Mouse (Mus musculus) ES-E14 (cell line): ENCODE data around the gene 5730596B20Rik. TPM values are rescaled to one million over a fixed set of nuclear protein-coding genes. Genes with fewer than 3 reads are reported as not detected.
A peak's percentile ranks its signal among the peaks of the same experiment; 100 is the strongest.

ENCODE experiments used
- DNase-seq: peaks from one replicate; pipeline ENCODE4 v3.0.0-alpha.2; 2013; ENCODE audit warnings: low read depth, low spot score
- H3K27ac ChIP-seq: 2 replicates; pipeline ENCODE4 v1.5.1; 2012; ENCODE audit warnings: low read depth, mild to moderate bottlenecking, low read length, moderate library complexity, mixed read lengths; ENCODE audit not compliant: poor library complexity, insufficient read depth, severe bottlenecking
- H3K36me3 ChIP-seq: 2 replicates; pipeline ENCODE4 v1.6.1; 2012; ENCODE audit warnings: mild to moderate bottlenecking, low read length, moderate library complexity, mixed read lengths; ENCODE audit not compliant: control insufficient read depth, poor library complexity, insufficient read depth, severe bottlenecking
- H3K4me1 ChIP-seq, 2 experiments: fragments of 150-350 bp in 1 of 2; sonication (generic) in 1 of 2; 2 replicates each; pipeline ENCODE4 v1.6.1; 2012; ENCODE audit warnings: low read length in 2 of 2, mild to moderate bottlenecking in 1 of 2, mixed read lengths in 1 of 2; ENCODE audit not compliant: control insufficient read depth in 2 of 2, insufficient read depth in 2 of 2, poor library complexity in 1 of 2
- H3K4me3 ChIP-seq, 2 experiments: fragments of 150-350 bp in 1 of 2; sonication (generic) in 1 of 2; 2 replicates each; pipeline ENCODE4 v1.5.1; 2012; ENCODE audit warnings: low read length in 2 of 2, low read depth in 1 of 2, mild to moderate bottlenecking in 1 of 2, mixed read lengths in 1 of 2; ENCODE audit not compliant: insufficient read depth in 1 of 2, poor library complexity in 1 of 2, severe bottlenecking in 1 of 2
- H3K9ac ChIP-seq: 2 replicates; pipeline ENCODE4 v1.6.1; 2012; ENCODE audit warnings: low read depth, mild to moderate bottlenecking, low read length, mixed read lengths; ENCODE audit not compliant: poor library complexity, insufficient read depth, severe bottlenecking
- H3K9me3 ChIP-seq: fragments of 150-350 bp; sonication (generic); 2 replicates; pipeline ENCODE4 v1.6.1; 2012; ENCODE audit warnings: low read depth, mild to moderate bottlenecking, low read length; ENCODE audit not compliant: control insufficient read depth, insufficient read depth
- CHD2 ChIP-seq: IDR thresholded peaks from 2 replicates; pipeline ENCODE4 v1.6.1; 2014; ENCODE audit warnings: mild to moderate bottlenecking, low read depth, low read length, inconsistent platforms
- HCFC1 ChIP-seq: IDR thresholded peaks from 2 replicates; pipeline ENCODE4 v1.6.1; 2012; ENCODE audit warnings: low read length, inconsistent platforms, borderline replicate concordance; ENCODE audit not compliant: insufficient read depth
- MAFK ChIP-seq: IDR thresholded peaks from 2 replicates; pipeline ENCODE4 v1.6.1; 2014; ENCODE audit warnings: mild to moderate bottlenecking, low read depth, low read length, inconsistent platforms; ENCODE audit not compliant: insufficient read depth
- ZC3H11A ChIP-seq: IDR thresholded peaks from 2 replicates; pipeline ENCODE4 v1.6.1; 2012; ENCODE audit warnings: low read depth, mild to moderate bottlenecking, inconsistent platforms, low read length, borderline replicate concordance
- ZNF384 ChIP-seq: IDR thresholded peaks from 2 replicates; pipeline ENCODE4 v1.6.1; 2012; ENCODE audit warnings: low read depth, low read length, inconsistent platforms
- in situ Hi-C, 2 experiments: fragments of 600-800 bp; cut with MboI; formaldehyde crosslinking; loops; one replicate each; pipeline ENCODE4 v1.15.1; 2025; ENCODE audit warnings: low sequenced_read_pairs in 2 of 2, inconsistent platforms in 1 of 2; ENCODE audit not compliant: unreplicated experiment in 2 of 2
- total RNA-seq: library from RNA; depleted of rRNA; stranded (reverse); fragments of 300-350 nt; gene quantifications from 2 replicates; pipeline ENCODE4 v1.2.3, GENCODE M21; 2012; rRNA removed

Gene 5730596B20Rik
- 0.18 TPM in 1 of 2 replicates, not detected in the other for total RNA-seq

GRCm38 (mm10) chr6:52177061-52177735 lies at the start of gene 5730596B20Rik:
TSS of gene 5730596B20Rik (plus strand) at chr6:52177498.
- in situ Hi-C loops, result loop anchor here in 1 of 2 experiments (10.0 kb wide), 1 partner anchor 138 kb away; the partner anchor contains the start of gene Evx1
- Histone ChIP-seq H3K4me3 (no peak within 1 kb of the TSS), H3K9me3 (no peaks in the 10 kb centered on the region), H3K4me1 (peaks cover 0 to 2% of the 10 kb centered on the region in 2 experiments; a peak in 2 of 4 replicates), H3K27ac (no peak within 1 kb of the TSS), H3K36me3 (no peaks in the 10 kb centered on the region), H3K9ac (no peak within 1 kb of the TSS)
- DNase-seq, result no peak
- no peak for TF ChIP-seq ZC3H11A
- 0 out of 2 replicates have a peak, but pooled peaks have one; percentile 29 for TF ChIP-seq HCFC1

GRCm38 (mm10) chr6:52137841-52138535 lies 39.3 kb upstream of the 5730596B20Rik start:
- Histone ChIP-seq H3K4me1 (no peaks in the 10 kb centered on the region; a peak in 1 of 4 replicates), H3K9me3 (no peaks in the 10 kb centered on the region), H3K27ac (no peak overlapping the region), H3K9ac (no peak overlapping the region), H3K36me3 (no peaks in the 10 kb centered on the region), H3K4me3 (no peak overlapping the region)
- in situ Hi-C loops, result no loop called here
- TF ChIP-seq ZNF384 (0 out of 2 replicates have a peak, but pooled peaks have one; percentile 8), CHD2 (no peak)
- DNase-seq, result no peak

- TF ChIP-seq HCFC1, result no peak
- DNase-seq, result no peak
- no peak overlapping the region for H3K27ac ChIP-seq
- no peak overlapping the region for H3K9ac ChIP-seq
- H3K4me3 ChIP-seq, result no peak overlapping the region
- in situ Hi-C loops, result no loop called here
- no peaks in the 10 kb centered on the region for H3K36me3 ChIP-seq
- no peaks in the 10 kb centered on the region for H3K9me3 ChIP-seq
- no peaks in the 10 kb centered on the region; a peak in 1 of 4 replicates for H3K4me1 ChIP-seq
Observed at GRCm38 (mm10) chr6:52138576-52138975, 38.7 kb upstream of the 5730596B20Rik start.

GRCm38 (mm10) chr6:52139115-52139514 lies 38.2 kb upstream of the 5730596B20Rik start:
- no peaks in the 10 kb centered on the region for H3K36me3 ChIP-seq
- in situ Hi-C loops, result no loop called here
- no peak for TF ChIP-seq HCFC1
- no peak for TF ChIP-seq ZNF384
- no peak for TF ChIP-seq ZC3H11A
- TF ChIP-seq CHD2, result no peak
- no peak for TF ChIP-seq MAFK
- no peak overlapping the region for H3K9ac ChIP-seq
- no peak for DNase-seq
- H3K4me1 ChIP-seq, result no peaks in the 10 kb centered on the region; a peak in 1 of 4 replicates
- no peak overlapping the region for H3K4me3 ChIP-seq
- no peaks in the 10 kb centered on the region for H3K9me3 ChIP-seq
- H3K27ac ChIP-seq, result no peak overlapping the region
